Mouse (Mus musculus) neural tube, embryonic 11.5 days (tissue): ENCODE data around the gene Polr1d. TPM values are rescaled to one million over a fixed set of nuclear protein-coding genes. Genes with fewer than 3 reads are reported as not detected.

ENCODE experiments used
- ATAC-seq: fragments of 200-750 bp; cut with Nextera tagmentation; 2 replicates; pipeline ENCODE4 v1.8.0; 2017; ENCODE audit warnings: moderate number of reproducible peaks, mild to moderate bottlenecking, moderate TSS enrichment, moderate library complexity; ENCODE audit not compliant: insufficient read depth, low FRiP score, low TSS enrichment
- DNase-seq: peaks from one replicate; pipeline ENCODE4 v3.0.0-alpha.2; 2015; ENCODE audit warnings: low spot score
- H3K27ac ChIP-seq: fragments of 300-500 bp; sonication (generic); 2 replicates; pipeline ENCODE4 v1.5.1; 2014; ENCODE audit warnings: low read depth, mild to moderate bottlenecking, low read length
- H3K27me3 ChIP-seq: fragments of 300-500 bp; sonication (generic); 2 replicates; pipeline ENCODE4 v1.6.1; 2014; ENCODE audit warnings: mild to moderate bottlenecking, low read length, mixed read lengths; ENCODE audit not compliant: control insufficient read depth, insufficient read depth
- H3K36me3 ChIP-seq: fragments of 300-500 bp; sonication (generic); 2 replicates; pipeline ENCODE4 v1.6.1; 2014; ENCODE audit warnings: mild to moderate bottlenecking, low read length, moderate library complexity, mixed read lengths; ENCODE audit not compliant: control insufficient read depth, insufficient read depth
- H3K4me1 ChIP-seq: fragments of 300-500 bp; sonication (generic); 2 replicates; pipeline ENCODE4 v1.6.1; 2014; ENCODE audit warnings: low read length, mixed read lengths; ENCODE audit not compliant: control insufficient read depth, insufficient read depth
- H3K4me2 ChIP-seq: fragments of 300-500 bp; sonication (generic); 2 replicates; pipeline ENCODE4 v1.6.1; 2014; ENCODE audit warnings: low read depth, mild to moderate bottlenecking, moderate library complexity
- H3K4me3 ChIP-seq: fragments of 300-500 bp; sonication (generic); 2 replicates; pipeline ENCODE4 v1.5.1; 2014; ENCODE audit warnings: low read depth, low read length
- H3K9ac ChIP-seq: fragments of 300-500 bp; sonication (generic); 2 replicates; pipeline ENCODE4 v1.6.1; 2014; ENCODE audit warnings: mild to moderate bottlenecking, low read length
- H3K9me3 ChIP-seq: fragments of 300-500 bp; sonication (generic); 2 replicates; pipeline ENCODE4 v1.6.1; 2016; ENCODE audit warnings: low read length; ENCODE audit not compliant: control insufficient read depth
- WGBS: fragments of 180-500 bp; shearing (Covaris S2); extraction: QIAGEN DNeasy Blood & Tissue Kit; methylation state at CpG from one replicate; pipeline ENCODE4 v1.1.7; 2014; 5-methylcytosine and 5-hydroxymethylcytosine counted together
- polyA plus RNA-seq: library from polyadenylated mRNA; unstranded; fragments of >200 nt; fragmentation: Nextera tagmentation; extraction: Ambion mirVana; gene quantifications from 2 replicates; pipeline ENCODE4 v1.2.1, GENCODE M21; 2014

The Polr1d gene
- polyA plus RNA-seq, 1 experiment from 2014 or later = 106 TPM

DNA sequence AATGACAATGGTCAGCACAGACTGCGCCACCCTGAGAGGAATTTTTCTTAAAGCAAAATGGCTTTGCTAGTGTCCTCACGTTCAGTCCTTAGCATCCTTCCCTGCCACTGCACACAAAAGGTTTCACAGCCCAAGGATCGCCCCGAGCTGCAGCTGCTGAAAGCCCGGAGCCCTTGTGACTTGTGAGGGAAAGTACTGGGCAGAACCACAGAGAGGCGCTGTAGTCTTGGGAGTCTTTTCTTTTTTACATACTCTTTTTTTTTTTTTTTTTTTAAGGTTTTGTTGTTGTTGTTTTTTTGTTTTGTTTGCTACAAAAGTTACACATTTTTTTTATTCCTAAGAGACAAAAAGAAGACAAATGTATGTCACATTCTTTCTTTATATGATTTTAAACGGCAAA is 37.9 kb downstream of the Polr1d start:
- Histone ChIP-seq H3K4me1 (no peaks in the 10 kb centered on the region), H3K27ac (no peak overlapping the region), H3K27me3 (no peaks in the 10 kb centered on the region), H3K4me2 (no peak overlapping the region), H3K4me3 (no peak overlapping the region), H3K9ac (no peak overlapping the region), H3K9me3 (no peaks in the 10 kb centered on the region), H3K36me3 (peaks cover 6% of the 10 kb centered on the region)
- 81% methylated on average over 7 of the region's 7 CpGs for WGBS
- no peak for ATAC-seq
- DNase-seq = no peak

DNA sequence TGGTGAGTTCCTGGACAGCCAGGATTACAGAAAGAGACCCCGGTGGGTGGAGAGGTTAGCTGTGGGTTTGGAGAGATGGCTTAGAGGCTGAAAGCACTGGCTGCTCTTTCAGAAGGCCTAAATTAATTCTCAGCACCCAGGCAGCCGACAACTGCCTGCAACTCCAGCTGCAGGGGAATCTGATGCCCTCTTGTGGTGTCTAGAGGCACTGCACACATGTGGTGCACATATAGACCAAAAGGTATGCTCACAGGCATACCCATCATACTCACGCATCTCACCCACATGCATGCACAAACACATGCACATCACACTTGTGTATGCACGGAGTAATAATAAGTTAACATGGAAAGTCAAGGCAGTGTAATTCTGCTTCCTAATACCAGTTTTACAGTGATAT is 38.8 kb downstream of the Polr1d start:
- H3K27ac ChIP-seq = no peak overlapping the region
- 94% methylated on average over 4 of the region's 4 CpGs for WGBS
- DNase-seq = no peak

DNA sequence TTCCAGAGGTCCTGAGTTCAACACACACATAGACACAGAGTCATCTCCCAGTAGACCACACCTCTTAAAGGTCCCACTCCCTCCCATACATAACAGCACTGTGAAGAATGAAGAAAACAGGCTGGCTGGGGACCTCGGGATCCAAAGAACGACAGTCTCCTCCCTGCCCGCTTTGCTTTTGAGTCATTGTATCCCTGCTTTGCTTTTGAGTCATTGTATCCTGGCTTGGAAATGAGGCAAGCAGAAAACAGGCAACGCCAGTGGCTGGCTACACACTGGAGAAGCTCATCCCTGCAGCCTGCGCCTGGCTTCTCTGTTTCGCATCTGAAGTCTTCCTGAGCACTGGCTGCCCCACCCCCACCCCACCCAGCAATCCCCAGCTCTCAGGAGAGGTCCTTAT is 40.2 kb downstream of the Polr1d start:
- DNase-seq (no peak), ATAC-seq (no peak)
- Histone ChIP-seq H3K27ac (no peak overlapping the region), H3K9me3 (no peaks in the 10 kb centered on the region), H3K9ac (no peak overlapping the region), H3K4me1 (no peaks in the 10 kb centered on the region), H3K36me3 (peaks cover 2% of the 10 kb centered on the region; the same call in 1 of the 2 replicates), H3K4me2 (no peak overlapping the region), H3K4me3 (no peak overlapping the region), H3K27me3 (no peaks in the 10 kb centered on the region)
- 31% methylated on average over 6 of the region's 6 CpGs for WGBS

More for the DNA sequence above, 38.8 kb downstream of the Polr1d start:
- no peaks in the 10 kb centered on the region for H3K9me3 ChIP-seq
- ATAC-seq = no peak
- H3K36me3 ChIP-seq = peaks cover 6% of the 10 kb centered on the region
- no peaks in the 10 kb centered on the region for H3K27me3 ChIP-seq
- H3K4me3 ChIP-seq = no peak overlapping the region
- H3K4me2 ChIP-seq = no peak overlapping the region
- H3K4me1 ChIP-seq = no peaks in the 10 kb centered on the region
- H3K9ac ChIP-seq = no peak overlapping the region

DNA sequence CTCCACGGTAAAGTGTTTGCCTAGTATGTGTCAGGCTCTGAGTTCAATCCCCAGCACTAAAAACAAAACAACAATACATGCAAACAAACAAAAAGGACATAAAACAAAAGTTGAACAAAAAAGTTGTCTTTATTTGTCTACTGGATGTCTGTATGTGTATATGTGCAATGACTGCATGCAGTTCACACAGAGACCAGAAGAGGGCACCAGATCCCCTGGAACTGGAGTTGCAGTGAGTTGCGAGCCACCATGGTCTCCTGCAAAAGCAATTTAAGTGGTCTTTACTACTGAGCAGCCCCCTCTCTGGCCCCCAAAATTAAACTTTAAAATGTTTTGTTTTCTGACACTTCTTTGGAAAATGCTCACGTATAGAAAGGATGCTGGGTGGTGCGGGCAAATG is 44.3 kb downstream of the Polr1d start:
- ATAC-seq (no peak), DNase-seq (no peak)
- Histone ChIP-seq H3K4me2 (no peak overlapping the region), H3K27ac (no peak overlapping the region), H3K4me3 (no peak overlapping the region), H3K9ac (no peak overlapping the region), H3K4me1 (0 out of 2 replicates have a peak, but pooled peaks cover 2% of the 10 kb centered on the region), H3K27me3 (no peaks in the 10 kb centered on the region), H3K36me3 (no peaks in the 10 kb centered on the region), H3K9me3 (no peaks in the 10 kb centered on the region)
- WGBS = 91% methylated on average over 4 of the region's 4 CpGs

DNA sequence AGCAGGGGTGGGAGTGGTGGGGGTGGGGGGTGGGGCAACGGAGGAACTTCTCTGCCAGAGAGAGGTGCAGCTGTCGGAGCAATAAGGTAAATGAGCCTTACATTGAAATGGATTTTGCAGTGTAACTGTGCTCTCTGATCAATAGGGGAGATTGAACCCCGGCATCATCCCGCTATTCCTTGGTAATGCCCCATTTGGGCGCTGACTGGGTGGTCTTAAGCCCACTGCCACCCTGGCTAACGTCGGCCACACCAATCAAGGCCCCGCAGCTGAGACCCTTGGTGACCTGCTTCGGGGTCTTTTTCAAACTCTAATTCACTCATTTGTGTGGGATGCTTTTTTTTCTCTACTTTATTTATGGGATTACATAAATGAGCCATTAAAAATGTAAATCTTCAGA is 47.9 kb downstream of the Polr1d start:
- Histone ChIP-seq H3K4me1 (0 out of 2 replicates have a peak, but pooled peaks cover 2% of the 10 kb centered on the region), H3K9me3 (no peaks in the 10 kb centered on the region), H3K4me3 (no peak overlapping the region), H3K27me3 (no peaks in the 10 kb centered on the region), H3K4me2 (no peak overlapping the region), H3K9ac (no peak overlapping the region), H3K36me3 (no peaks in the 10 kb centered on the region), H3K27ac (no peak overlapping the region)
- ATAC-seq (no peak; the same call in 1 of the 2 replicates), DNase-seq (no peak)
- WGBS = 36% methylated on average over 9 of the region's 9 CpGs

DNA sequence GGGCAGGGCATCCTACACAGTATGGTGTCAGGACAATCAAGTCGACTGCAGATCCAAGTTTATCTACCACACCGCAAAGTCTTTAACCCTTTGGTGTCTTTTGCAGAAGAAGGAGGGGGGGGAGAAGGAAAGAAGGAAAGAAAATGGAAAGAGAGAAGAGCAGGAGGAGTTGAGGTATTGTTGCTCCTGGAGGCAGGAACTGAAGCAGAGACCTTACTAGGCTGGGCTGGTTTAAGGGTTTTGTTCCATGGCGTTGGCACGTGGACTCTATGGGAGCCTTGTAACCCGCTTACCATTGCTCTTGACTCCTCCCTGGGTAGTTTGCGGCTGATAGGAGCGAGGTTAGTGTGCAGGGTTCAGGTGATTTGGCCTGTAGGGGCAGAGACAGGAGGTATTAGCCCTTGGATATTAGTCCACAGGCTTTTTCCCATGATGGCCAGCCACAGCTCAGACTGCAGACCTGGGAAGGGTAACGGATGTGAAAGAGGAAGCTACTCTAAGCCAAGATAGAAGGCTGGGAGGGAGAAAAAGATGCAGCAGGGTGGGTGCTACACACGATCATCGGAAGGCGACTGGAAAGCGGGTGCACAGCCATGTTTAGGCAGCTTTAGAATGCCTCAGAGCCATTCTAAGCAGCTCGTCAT is 48.8 kb downstream of the Polr1d start:
- Histone ChIP-seq H3K4me2 (no peak overlapping the region), H3K4me1 (0 out of 2 replicates have a peak, but pooled peaks cover 2% of the 10 kb centered on the region), H3K27me3 (no peaks in the 10 kb centered on the region), H3K36me3 (no peaks in the 10 kb centered on the region), H3K9ac (no peak overlapping the region), H3K4me3 (no peak overlapping the region), H3K9me3 (no peaks in the 10 kb centered on the region), H3K27ac (no peak overlapping the region)
- DNase-seq (no peak), ATAC-seq (no peak)
- WGBS = 89% methylated on average over 13 of the region's 13 CpGs

DNA sequence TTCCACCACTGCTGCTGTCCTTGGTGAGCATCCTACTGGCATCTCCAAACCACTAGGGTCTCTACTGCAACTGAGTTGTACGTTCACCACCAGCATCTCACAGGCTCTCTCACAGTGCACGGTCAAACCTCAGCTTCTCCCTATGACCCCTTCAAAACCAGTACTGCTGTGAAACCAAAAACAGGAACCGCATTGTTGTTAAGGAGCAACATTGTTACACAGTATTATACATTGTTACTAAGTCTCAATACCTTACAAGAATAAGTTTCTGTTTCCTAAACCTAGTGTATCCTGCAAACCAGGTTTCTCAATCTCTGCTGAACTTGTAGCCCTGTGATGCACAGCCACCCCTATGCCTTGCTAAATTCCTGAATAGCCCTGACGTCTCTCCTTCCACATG is 51.0 kb downstream of the Polr1d start:
- no peak overlapping the region for H3K4me3 ChIP-seq
- ATAC-seq (no peak), DNase-seq (no peak)
- H3K4me1 ChIP-seq = 0 out of 2 replicates have a peak, but pooled peaks cover 2% of the 10 kb centered on the region
- H3K36me3 ChIP-seq = no peaks in the 10 kb centered on the region
- no peaks in the 10 kb centered on the region for H3K27me3 ChIP-seq
- WGBS = 89% methylated on average over 4 of the region's 4 CpGs
- no peak overlapping the region for H3K27ac ChIP-seq
- H3K9ac ChIP-seq = no peak overlapping the region
- no peaks in the 10 kb centered on the region for H3K9me3 ChIP-seq
- H3K4me2 ChIP-seq = no peak overlapping the region

DNA sequence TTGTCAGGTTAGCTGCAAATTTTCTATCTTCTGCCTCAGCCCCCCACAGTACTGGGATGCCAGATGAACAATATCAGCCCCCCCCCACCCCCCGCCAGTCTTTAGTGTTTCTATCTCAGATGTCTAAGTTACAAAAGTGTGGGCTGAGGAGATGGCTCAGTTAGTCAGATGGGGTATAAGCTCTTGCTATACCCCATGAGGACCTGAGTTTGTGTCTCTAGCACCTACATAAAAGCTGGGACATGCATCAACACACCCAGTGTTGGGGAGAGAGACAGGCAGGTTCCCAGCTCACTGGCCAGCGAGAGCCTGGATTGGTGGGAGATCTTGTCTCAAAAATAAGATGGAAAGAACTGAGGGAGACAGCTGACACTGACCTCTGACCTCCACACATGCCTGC is 52.6 kb downstream of the Polr1d start:
- H3K4me2 ChIP-seq = no peak overlapping the region
- 86% methylated on average over 2 of the region's 2 CpGs for WGBS
- DNase-seq = no peak
- H3K4me3 ChIP-seq = no peak overlapping the region
- no peak overlapping the region for H3K27ac ChIP-seq
- ATAC-seq = no peak
- no peaks in the 10 kb centered on the region for H3K27me3 ChIP-seq
- no peak overlapping the region for H3K9ac ChIP-seq
- no peaks in the 10 kb centered on the region for H3K9me3 ChIP-seq
- H3K4me1 ChIP-seq = peaks cover 8% of the 10 kb centered on the region; the same call in 1 of the 2 replicates
- H3K36me3 ChIP-seq = no peaks in the 10 kb centered on the region

DNA sequence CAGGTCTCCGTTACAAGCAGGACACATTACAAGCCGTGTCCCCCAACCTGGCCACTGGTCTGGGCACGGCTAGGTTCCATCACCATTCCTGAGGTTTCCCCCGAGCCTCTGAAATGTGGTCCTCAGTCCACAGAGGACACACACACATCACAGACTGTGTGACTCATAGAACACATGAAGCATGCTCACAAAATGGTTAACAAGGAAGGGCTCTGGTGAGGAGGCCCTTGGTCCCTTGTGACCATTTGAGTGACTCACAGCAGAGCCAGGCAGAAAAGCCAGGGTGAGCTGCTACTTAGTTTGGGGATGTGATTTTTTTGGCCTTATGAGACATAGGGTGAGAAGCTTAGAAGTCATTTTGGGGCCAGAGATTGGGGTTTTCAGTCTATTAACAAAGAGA is 55.1 kb downstream of the Polr1d start:
- Histone ChIP-seq H3K4me1 (peaks cover 9% of the 10 kb centered on the region; the same call in 1 of the 2 replicates), H3K4me3 (no peak overlapping the region), H3K36me3 (no peaks in the 10 kb centered on the region), H3K27ac (no peak overlapping the region), H3K9me3 (no peaks in the 10 kb centered on the region), H3K9ac (no peak overlapping the region), H3K4me2 (no peak overlapping the region), H3K27me3 (no peaks in the 10 kb centered on the region)
- no peak for ATAC-seq
- no peak for DNase-seq
- WGBS = 82% methylated on average over 4 of the region's 4 CpGs
